9 mouse cellular contexts compared by ENCODE assay signal in the genomic region with DNA sequence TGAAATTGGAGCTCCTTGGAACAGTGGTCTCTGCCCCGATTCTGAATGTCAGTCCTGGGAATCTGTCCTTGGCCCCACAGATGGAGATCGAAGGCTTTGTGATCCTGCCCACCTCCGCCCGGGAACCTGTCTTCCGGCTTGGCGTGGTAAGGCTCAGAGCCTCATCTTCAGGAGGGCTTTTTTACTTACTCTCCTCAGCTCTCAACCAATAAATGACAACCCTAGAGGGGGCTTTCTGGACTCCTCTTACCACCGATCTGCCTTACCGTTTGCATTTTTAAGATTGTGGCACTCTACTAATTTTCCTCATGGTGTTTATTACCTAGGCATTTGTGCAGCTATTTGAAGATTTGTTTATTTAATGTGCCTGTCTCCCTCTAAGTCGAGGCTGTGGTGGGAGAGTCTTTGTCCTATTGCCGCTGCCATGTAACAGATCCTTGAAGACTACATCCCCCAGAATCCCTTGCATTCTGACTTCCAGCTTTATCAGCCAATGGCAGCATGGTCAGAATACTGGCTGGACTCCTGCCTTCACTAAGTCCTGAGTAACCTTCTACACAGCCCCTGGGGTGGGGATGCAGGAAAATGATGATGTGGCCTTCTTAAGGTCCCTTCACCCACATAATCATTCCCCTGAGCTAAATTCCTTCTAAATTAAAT. TPM values are rescaled to one million over a fixed set of nuclear protein-coding genes. Genes with fewer than 3 reads are reported as not detected.
DNase-seq lines count a peak whose midpoint lies in the region; ATAC-seq lines count a peak whose summit lies in the region.
"Had no signal": no experiment of that assay in that cellular context is flagged by ENCODE, and none has a peak within 500 bp of the region (broad histone marks: within the 10 kb centered on the region; RNA-seq: fewer than 3 reads in every experiment).

No protein-coding gene starts in this region.

- H3K4me3 ChIP-seq in hindbrain, embryonic 14.5 days (replicated peaks; ENCODE audit: low read length), result no peak overlapping the region
- no peak overlapping the region for H3K4me3 ChIP-seq in midbrain, embryonic 15.5 days

- no peak overlapping the region; the same call in 1 of the 2 replicates for H3K9ac ChIP-seq in hindbrain, embryonic 14.5 days
- H3K9ac ChIP-seq in midbrain, embryonic 15.5 days, result no peak overlapping the region

- no peaks in the 10 kb centered on the region for H3K27me3 ChIP-seq in hindbrain, embryonic 14.5 days (ENCODE audit: control insufficient read depth, insufficient read depth, low read length)
- H3K27me3 ChIP-seq in midbrain, embryonic 15.5 days (replicated peaks), result no peaks in the 10 kb centered on the region

- no peak overlapping the region for H3K27ac ChIP-seq in hindbrain, embryonic 14.5 days
- no peak overlapping the region for H3K27ac ChIP-seq in midbrain, embryonic 15.5 days

- no peaks in the 10 kb centered on the region for H3K36me3 ChIP-seq in hindbrain, embryonic 14.5 days (replicated peaks; ENCODE audit: control insufficient read depth, insufficient read depth)
- H3K36me3 ChIP-seq in midbrain, embryonic 15.5 days (replicated peaks), result no peaks in the 10 kb centered on the region

- 0 out of 2 replicates have a peak, but pooled peaks cover 9% of the 10 kb centered on the region for H3K4me1 ChIP-seq in hindbrain, embryonic 14.5 days (replicated peaks; ENCODE audit: control insufficient read depth, insufficient read depth, low read length)
- H3K4me1 ChIP-seq in midbrain, embryonic 15.5 days, result peaks cover 2% of the 10 kb centered on the region; the same call in 1 of the 2 replicates

- H3K4me2 ChIP-seq in hindbrain, embryonic 14.5 days (replicated peaks), result no peak overlapping the region; the same call in 1 of the 2 replicates
- H3K4me2 ChIP-seq in midbrain, embryonic 15.5 days, result no peak overlapping the region

- WGBS in hindbrain, embryonic 14.5 days, result 62% methylated on average over 10 of the region's 10 CpGs
- 57% methylated on average over 10 of the region's 10 CpGs for WGBS in midbrain, embryonic 15.5 days

- peak; percentile 77 for ATAC-seq in hindbrain, embryonic 14.5 days (ENCODE audit: low FRiP score)
- peak; percentile 84 for ATAC-seq in midbrain, embryonic 15.5 days (replicated peaks)
- ATAC-seq in activated CD4-positive, CD25-positive, alpha-beta regulatory T cell, adult 4 months, result no peak

- H3K9me3 ChIP-seq in hindbrain, embryonic 14.5 days (ENCODE audit: control insufficient read depth, low read length), result no peaks in the 10 kb centered on the region
- no peaks in the 10 kb centered on the region for H3K9me3 ChIP-seq in midbrain, embryonic 15.5 days

- DNase-seq in adrenal gland, postnatal 36 days, result peak; percentile 28 to 30
- no peak for DNase-seq in adrenal gland, postnatal 4 days (ENCODE audit: low spot score in 2 of 2)
- DNase-seq in right cerebral cortex, adult 18-20 months, result peak; percentile 15
- no peak for DNase-seq in right cerebral cortex, postnatal 4 days
- DNase-seq in hindbrain, embryonic 14.5 days (ENCODE audit: low spot score), result peak; percentile 74
- DNase-seq in gastrocnemius, postnatal 4 days (ENCODE audit: low spot score in 2 of 2), result no peak

RNA-seq across cellular contexts. Expression of a gene that starts 18.4 kb away (rescaled TPM):
- 10 to 100 TPM; 16.9 to 23.7 TPM for total RNA-seq in adrenal gland, postnatal 36 days (2021)
- total RNA-seq in adrenal gland, postnatal 4 days (2021), result 10 to 100 TPM; 23.0 to 36.4 TPM
- polyA plus RNA-seq in hindbrain, embryonic 14.5 days (2014; fragmentation: Nextera tagmentation; extraction: Ambion mirVana), result 5.0 TPM in 2 replicates
- polyA plus RNA-seq in midbrain, embryonic 15.5 days (2015; fragmentation: Nextera tagmentation; extraction: Ambion mirVana), result 4.8 and 4.9 TPM in 2 replicates
- under 1 TPM; 0.37 to 0.41 TPM for polyA plus RNA-seq in activated CD4-positive, CD25-positive, alpha-beta regulatory T cell, adult 4 months (2017; shearing (Covaris generic))
- total RNA-seq in gastrocnemius, postnatal 4 days (2021), result 10 to 100 TPM in 1 of 2 experiments, 1 to 10 TPM in 1; 10.0 to 10.9 TPM
- polyA plus RNA-seq: C2C12 had no signal

RNA-seq across cellular contexts. Expression of a gene that starts 50.8 kb away (rescaled TPM):
- total RNA-seq in adrenal gland, postnatal 36 days (2021), result 1 to 10 TPM; 3.5 to 4.7 TPM
- total RNA-seq in adrenal gland, postnatal 4 days (2021), result 10 to 100 TPM in 1 of 2 experiments, 1 to 10 TPM in 1; 8.4 to 14.9 TPM
- polyA plus RNA-seq in hindbrain, embryonic 14.5 days (2014; fragmentation: Nextera tagmentation; extraction: Ambion mirVana), result 412 and 543 TPM in 2 replicates
- 560 and 673 TPM in 2 replicates for polyA plus RNA-seq in midbrain, embryonic 15.5 days (2015; fragmentation: Nextera tagmentation; extraction: Ambion mirVana)
- under 1 TPM in 1 of 2 experiments, not detected in 1; 0.11 TPM for polyA plus RNA-seq in activated CD4-positive, CD25-positive, alpha-beta regulatory T cell, adult 4 months (2017; shearing (Covaris generic))
- total RNA-seq in gastrocnemius, postnatal 4 days (2021), result under 1 TPM; 0.13 to 0.15 TPM
- polyA plus RNA-seq: C2C12 had no signal

Comparison
In these comparisons a context has a peak if more than half of its experiments do, and no peak if none do; other contexts are left out.
1. DNase-seq: peak in adrenal gland, postnatal 36 days (2 of 2), right cerebral cortex, adult 18-20 months (single experiment) and hindbrain, embryonic 14.5 days (single experiment); none in adrenal gland, postnatal 4 days (0 of 2), right cerebral cortex, postnatal 4 days (single experiment) and gastrocnemius, postnatal 4 days (0 of 2).